Mouse (Mus musculus): ENCODE results near the gene Slc26a10. TPM values are rescaled to one million over a fixed set of nuclear protein-coding genes. Genes with fewer than 3 reads are reported as not detected.
"Not testable (repeated sequence)": the region's sequence is repeated elsewhere in the genome, so short reads cannot be mapped to it uniquely, and the experiment has no call there.

The Slc26a10 gene
- total and polyA plus RNA-seq, 2 experiments from 2014 or later = 0.10 to 0.80 TPM

GRCm38 (mm10) chr10:127156089-127156488, 24.4 kb downstream of the Slc26a10 start:
- TF ChIP-seq CTCF (IDR thresholded peaks at IDR 0.05; ENCODE audit: low read depth) = no peak
- DNase-seq (no peak), ATAC-seq (no peak)
- Histone ChIP-seq H3K27ac (ENCODE audit: low read depth, low read length) (no peak overlapping the region), H3K4me3 (ENCODE audit: low read depth, low read length) (no peak overlapping the region), H3K4me1 (ENCODE audit: insufficient read depth) (no peaks in the 10 kb centered on the region), H3K36me3 (ENCODE audit: insufficient read depth) (no peaks in the 10 kb centered on the region), H3K4me2 (ENCODE audit: low read depth) (no peak overlapping the region), H3K9ac (no peak overlapping the region), H3K27me3 (ENCODE audit: insufficient read depth, low read length) (no peaks in the 10 kb centered on the region), H3K9me3 (ENCODE audit: low read length) (no peaks in the 10 kb centered on the region)
- 98% methylated on average over 1 of the region's 1 CpGs for WGBS

- no peaks in the 10 kb centered on the region for H3K36me3 ChIP-seq (ENCODE audit: insufficient read depth)
- 87% methylated on average over 5 of the region's 5 CpGs for WGBS
- H3K27ac ChIP-seq (ENCODE audit: low read depth, low read length) = no peak overlapping the region
- no peaks in the 10 kb centered on the region for H3K27me3 ChIP-seq (ENCODE audit: insufficient read depth, low read length)
- H3K9me3 ChIP-seq (ENCODE audit: low read length) = no peaks in the 10 kb centered on the region
- H3K4me2 ChIP-seq (ENCODE audit: low read depth) = no peak overlapping the region
- no peak for DNase-seq
- TF ChIP-seq CTCF (IDR thresholded peaks at IDR 0.05; ENCODE audit: low read depth) = no peak
- ATAC-seq = no peak
- no peak overlapping the region for H3K4me3 ChIP-seq (ENCODE audit: low read depth, low read length)
- H3K9ac ChIP-seq = no peak overlapping the region
- no peaks in the 10 kb centered on the region for H3K4me1 ChIP-seq (ENCODE audit: insufficient read depth)
Measured at GRCm38 (mm10) chr10:127154652-127155051, 25.8 kb downstream of the Slc26a10 start.

- Histone ChIP-seq H3K4me1 (ENCODE audit: insufficient read depth) (no peaks in the 10 kb centered on the region), H3K27me3 (ENCODE audit: insufficient read depth, low read length) (no peaks in the 10 kb centered on the region), H3K9me3 (ENCODE audit: low read length) (no peaks in the 10 kb centered on the region), H3K4me2 (ENCODE audit: low read depth) (no peak overlapping the region), H3K4me3 (ENCODE audit: low read depth, low read length) (no peak overlapping the region), H3K9ac (no peak overlapping the region), H3K27ac (ENCODE audit: low read depth, low read length) (no peak overlapping the region), H3K36me3 (ENCODE audit: insufficient read depth) (no peaks in the 10 kb centered on the region)
- ATAC-seq = no peak
- no peak for DNase-seq
- 96% methylated on average over 2 of the region's 2 CpGs for WGBS
- no peak for TF ChIP-seq CTCF (IDR thresholded peaks at IDR 0.05; ENCODE audit: low read depth)
Measured at GRCm38 (mm10) chr10:127154241-127154640, 26.2 kb downstream of the Slc26a10 start.

- no peak for TF ChIP-seq CTCF (IDR thresholded peaks at IDR 0.05; ENCODE audit: low read depth)
- no peak overlapping the region for H3K9ac ChIP-seq
- H3K27ac ChIP-seq (ENCODE audit: low read depth, low read length) = no peak overlapping the region
- H3K4me3 ChIP-seq (ENCODE audit: low read depth, low read length) = no peak overlapping the region
- H3K9me3 ChIP-seq (ENCODE audit: low read length) = no peaks in the 10 kb centered on the region
- no peaks in the 10 kb centered on the region for H3K4me1 ChIP-seq (ENCODE audit: insufficient read depth)
- no peak overlapping the region for H3K4me2 ChIP-seq (ENCODE audit: low read depth)
- no peaks in the 10 kb centered on the region for H3K36me3 ChIP-seq (ENCODE audit: insufficient read depth)
- no peaks in the 10 kb centered on the region for H3K27me3 ChIP-seq (ENCODE audit: insufficient read depth, low read length)
- DNase-seq (no peak), ATAC-seq (no peak)
- WGBS = 96% methylated on average over 7 of the region's 7 CpGs
Measured at GRCm38 (mm10) chr10:127153323-127153722, 27.1 kb downstream of the Slc26a10 start.

GRCm38 (mm10) chr10:127152556-127152955, 27.9 kb downstream of the Slc26a10 start:
- H3K4me3 ChIP-seq (ENCODE audit: low read depth, low read length); H3K27ac ChIP-seq (ENCODE audit: low read depth, low read length); DNase-seq; H3K4me1 ChIP-seq (ENCODE audit: insufficient read depth); H3K27me3 ChIP-seq (ENCODE audit: insufficient read depth, low read length); H3K9ac ChIP-seq; ATAC-seq; H3K9me3 ChIP-seq (ENCODE audit: low read length); H3K36me3 ChIP-seq (ENCODE audit: insufficient read depth); H3K4me2 ChIP-seq (ENCODE audit: low read depth): not testable (repeated sequence)
- 88% methylated on average over 10 of the region's 10 CpGs for WGBS

GRCm38 (mm10) chr10:127151233-127151632, 29.2 kb downstream of the Slc26a10 start:
- not testable (repeated sequence) for H3K27ac ChIP-seq (ENCODE audit: low read depth, low read length); H3K9me3 ChIP-seq (ENCODE audit: low read length); H3K9ac ChIP-seq; H3K27me3 ChIP-seq (ENCODE audit: insufficient read depth, low read length); DNase-seq; H3K4me2 ChIP-seq (ENCODE audit: low read depth); H3K4me3 ChIP-seq (ENCODE audit: low read depth, low read length); ATAC-seq; H3K4me1 ChIP-seq (ENCODE audit: insufficient read depth); H3K36me3 ChIP-seq (ENCODE audit: insufficient read depth)
- WGBS = 89% methylated on average over 3 of the region's 3 CpGs

GRCm38 (mm10) chr10:127150471-127150872, 30.0 kb downstream of the Slc26a10 start:
- ATAC-seq (no peak), DNase-seq (no peak)
- Histone ChIP-seq H3K4me1 (ENCODE audit: insufficient read depth) (no peaks in the 10 kb centered on the region), H3K27me3 (ENCODE audit: insufficient read depth, low read length) (no peaks in the 10 kb centered on the region), H3K9me3 (ENCODE audit: low read length) (no peaks in the 10 kb centered on the region), H3K4me2 (ENCODE audit: low read depth) (no peak overlapping the region), H3K27ac (ENCODE audit: low read depth, low read length) (no peak overlapping the region), H3K9ac (no peak overlapping the region), H3K36me3 (ENCODE audit: insufficient read depth) (no peaks in the 10 kb centered on the region), H3K4me3 (ENCODE audit: low read depth, low read length) (no peak overlapping the region)
- no peak for TF ChIP-seq CTCF (IDR thresholded peaks at IDR 0.05; ENCODE audit: low read depth)
- 85% methylated on average over 4 of the region's 4 CpGs for WGBS

GRCm38 (mm10) chr10:127147135-127147534, 33.3 kb downstream of the Slc26a10 start:
- WGBS = 81% methylated on average over 6 of the region's 6 CpGs
- H3K9me3 ChIP-seq (ENCODE audit: low read length) = no peaks in the 10 kb centered on the region
- no peaks in the 10 kb centered on the region for H3K36me3 ChIP-seq (ENCODE audit: insufficient read depth)
- TF ChIP-seq CTCF (IDR thresholded peaks at IDR 0.05; ENCODE audit: low read depth) = no peak
- H3K9ac ChIP-seq = no peak overlapping the region
- H3K4me3 ChIP-seq (ENCODE audit: low read depth, low read length) = no peak overlapping the region
- DNase-seq = no peak
- no peak overlapping the region for H3K4me2 ChIP-seq (ENCODE audit: low read depth)
- H3K27me3 ChIP-seq (ENCODE audit: insufficient read depth, low read length) = no peaks in the 10 kb centered on the region
- no peak overlapping the region for H3K27ac ChIP-seq (ENCODE audit: low read depth, low read length)
- no peak for ATAC-seq
- H3K4me1 ChIP-seq (ENCODE audit: insufficient read depth) = no peaks in the 10 kb centered on the region
